34 mouse cellular contexts compared by ENCODE assay signal in genomic region chr10:44476523-44476922, GRCm38 (mm10). TPM values are rescaled to one million over a fixed set of nuclear protein-coding genes. Genes with fewer than 3 reads are reported as not detected.
DNase-seq lines count a peak whose midpoint lies in the region; ATAC-seq and TF ChIP-seq lines count a peak whose summit lies in the region.
"Had no signal": no experiment of that assay in that cellular context is flagged by ENCODE, and none has a peak within 500 bp of the region (broad histone marks: within the 10 kb centered on the region; RNA-seq: fewer than 3 reads in every experiment).

No protein-coding gene starts in this region.

- peaks cover 11% of the 10 kb centered on the region; the same call in 1 of the 2 replicates for H3K27me3 ChIP-seq in lung, embryonic 14.5 days (ENCODE audit: insufficient read depth, low read length)
- H3K27me3 ChIP-seq in E14TG2a.4 (ENCODE audit: insufficient read depth, low read length) = 0 out of 2 replicates have a peak, but pooled peaks cover 3% of the 10 kb centered on the region
- H3K27me3 ChIP-seq in intestine, embryonic 15.5 days (replicated peaks) = no peaks in the 10 kb centered on the region
- no peaks in the 10 kb centered on the region for H3K27me3 ChIP-seq in stomach, embryonic 14.5 days (ENCODE audit: control insufficient read depth, insufficient read depth, low read length)
- H3K27me3 ChIP-seq in cerebellum, adult 2 months (ENCODE audit: control insufficient read depth, insufficient read depth, low read length) = no peaks in the 10 kb centered on the region
- H3K27me3 ChIP-seq: liver, embryonic 15.5 days had no signal

- WGBS in lung, embryonic 14.5 days = 21% methylated on average over 13 of the region's 13 CpGs
- 29% methylated on average over 13 of the region's 13 CpGs for WGBS in intestine, embryonic 15.5 days
- WGBS in stomach, embryonic 14.5 days = 35% methylated on average over 13 of the region's 13 CpGs
- 70% methylated on average over 13 of the region's 13 CpGs for WGBS in cerebellum, adult 2 months

- H3K4me3 ChIP-seq in lung, embryonic 14.5 days (ENCODE audit: low read depth, low read length) = 0 out of 2 replicates have a peak overlapping the region, but pooled peaks have one; percentile 5
- peak overlapping the region; percentile 45 for H3K4me3 ChIP-seq in E14TG2a.4 (replicated peaks; ENCODE audit: low read length)
- H3K4me3 ChIP-seq in intestine, embryonic 15.5 days (replicated peaks) = peak overlapping the region; percentile 19
- H3K4me3 ChIP-seq in stomach, embryonic 14.5 days (ENCODE audit: low read depth, low read length) = no peak overlapping the region
- no peak overlapping the region for H3K4me3 ChIP-seq in cerebellum, adult 2 months (replicated peaks; ENCODE audit: insufficient read depth, low read depth, low read length)
- H3K4me3 ChIP-seq: embryonic facial prominence, embryonic 13.5 days; erythroblast, embryonic 14.5 days; gastrocnemius, adult 2 months; heart, embryonic 13.5 days; hindbrain, embryonic 10.5 days; kidney, embryonic 15.5 days; left cerebral cortex, adult 2 months; limb, embryonic 12.5 days; liver, embryonic 15.5 days; neural tube, embryonic 15.5 days had no signal

- TF ChIP-seq CTCF in lung, embryonic 14.5 days (IDR thresholded peaks at IDR 0.05; ENCODE audit: low read depth) = no peak
- TF ChIP-seq CTCF in E14TG2a.4 (conservative IDR thresholded peaks at IDR 0.05; ENCODE audit: low read length) = no peak
- TF ChIP-seq CTCF in cerebellum, adult 2 months (IDR thresholded peaks at IDR 0.05; ENCODE audit: borderline replicate concordance, insufficient read depth, low read depth, low read length) = no peak

- H3K36me3 ChIP-seq in lung, embryonic 14.5 days (ENCODE audit: insufficient read depth) = no peaks in the 10 kb centered on the region
- no peaks in the 10 kb centered on the region for H3K36me3 ChIP-seq in E14TG2a.4 (ENCODE audit: insufficient read depth, low read length)
- no peaks in the 10 kb centered on the region for H3K36me3 ChIP-seq in intestine, embryonic 15.5 days
- H3K36me3 ChIP-seq in stomach, embryonic 14.5 days (ENCODE audit: control insufficient read depth, insufficient read depth, low read length) = no peaks in the 10 kb centered on the region
- H3K36me3 ChIP-seq: embryonic facial prominence, embryonic 13.5 days; heart, embryonic 13.5 days; hindbrain, embryonic 10.5 days; kidney, embryonic 15.5 days; limb, embryonic 12.5 days; liver, embryonic 15.5 days; neural tube, embryonic 15.5 days had no signal

- TF ChIP-seq POLR2A in cerebellum, adult 2 months (IDR thresholded peaks at IDR 0.05; ENCODE audit: borderline replicate concordance, insufficient read depth, low read length) = no peak

- no peak overlapping the region for H3K9ac ChIP-seq in lung, embryonic 14.5 days
- H3K9ac ChIP-seq in intestine, embryonic 15.5 days = no peak overlapping the region
- H3K9ac ChIP-seq in stomach, embryonic 14.5 days (replicated peaks; ENCODE audit: low read depth, low read length) = no peak overlapping the region
- H3K9ac ChIP-seq: embryonic facial prominence, embryonic 13.5 days; heart, embryonic 13.5 days; kidney, embryonic 15.5 days; limb, embryonic 12.5 days; liver, embryonic 15.5 days; neural tube, embryonic 15.5 days had no signal

- DNase-seq in lung, embryonic 14.5 days = peak; percentile 64
- no peak for DNase-seq in lung, postnatal 36 days
- no peak for DNase-seq in B cell, adult 2 months
- no peak for DNase-seq in cerebellum, adult 9-10 months
- DNase-seq in cerebellum, adult 2 months = no peak
- DNase-seq: adrenal gland, adult 2 months; cerebellum, adult 9-11 months; embryo, embryonic 11 days; gastrocnemius, adult 2 months; gastrocnemius, postnatal 36 days; heart, adult 18-20 months; heart, postnatal 10 days; kidney, adult 11 months; kidney, postnatal 25 days; midbrain, embryonic 14.5 days; right cerebral cortex, adult 18-20 months; thymus, adult 18-20 months; thymus, postnatal 25 days had no signal

- no peak overlapping the region; the same call in 1 of the 2 replicates for H3K27ac ChIP-seq in lung, embryonic 14.5 days (ENCODE audit: low read depth)
- 0 out of 2 replicates have a peak overlapping the region, but pooled peaks have one; percentile 42 for H3K27ac ChIP-seq in intestine, embryonic 15.5 days
- H3K27ac ChIP-seq in stomach, embryonic 14.5 days (ENCODE audit: low read length) = no peak overlapping the region
- H3K27ac ChIP-seq in cerebellum, adult 2 months (ENCODE audit: insufficient read depth, low read length) = no peak overlapping the region
- H3K27ac ChIP-seq: embryonic facial prominence, embryonic 13.5 days; gastrocnemius, adult 2 months; heart, embryonic 13.5 days; hindbrain, embryonic 10.5 days; kidney, embryonic 15.5 days; left cerebral cortex, adult 2 months; limb, embryonic 12.5 days; liver, embryonic 15.5 days; neural tube, embryonic 15.5 days had no signal

- ATAC-seq in lung, embryonic 14.5 days (ENCODE audit: insufficient read depth) = peak; percentile 57; the same call in 1 of the 2 replicates
- ATAC-seq in intestine, embryonic 15.5 days = peak; percentile 29; the same call in 1 of the 2 replicates
- no peak for ATAC-seq in stomach, embryonic 14.5 days (ENCODE audit: insufficient number of reproducible peaks, insufficient read depth, low FRiP score, low read depth)
- ATAC-seq: activated CD4-positive, CD25-positive, alpha-beta regulatory T cell, adult 4 months; CD4-positive, CD25-positive, alpha-beta regulatory T cell, adult 4 months; forebrain, embryonic 16.5 days; hindbrain, embryonic 16.5 days had no signal

- H3K9me3 ChIP-seq in lung, embryonic 14.5 days (ENCODE audit: low read depth, low read length) = no peaks in the 10 kb centered on the region
- H3K9me3 ChIP-seq in E14TG2a.4 (ENCODE audit: low read length) = no peaks in the 10 kb centered on the region
- H3K9me3 ChIP-seq in intestine, embryonic 15.5 days = no peaks in the 10 kb centered on the region
- H3K9me3 ChIP-seq in stomach, embryonic 14.5 days (ENCODE audit: control insufficient read depth, low read depth, low read length) = no peaks in the 10 kb centered on the region
- H3K9me3 ChIP-seq: embryonic facial prominence, embryonic 13.5 days; heart, embryonic 13.5 days; hindbrain, embryonic 10.5 days; kidney, embryonic 15.5 days; limb, embryonic 12.5 days; liver, embryonic 15.5 days; neural tube, embryonic 15.5 days had no signal

- H3K4me2 ChIP-seq in lung, embryonic 14.5 days = peak overlapping the region; percentile 48
- peak overlapping the region; percentile 48 for H3K4me2 ChIP-seq in intestine, embryonic 15.5 days (replicated peaks)
- H3K4me2 ChIP-seq in stomach, embryonic 14.5 days (replicated peaks; ENCODE audit: low read depth, low read length) = peak overlapping the region; percentile 42
- H3K4me2 ChIP-seq: embryonic facial prominence, embryonic 13.5 days; heart, embryonic 13.5 days; kidney, embryonic 15.5 days; limb, embryonic 12.5 days; liver, embryonic 15.5 days; neural tube, embryonic 15.5 days had no signal

- peaks cover 8% of the 10 kb centered on the region for H3K4me1 ChIP-seq in lung, embryonic 14.5 days (ENCODE audit: insufficient read depth)
- peaks cover 31% of the 10 kb centered on the region for H3K4me1 ChIP-seq in E14TG2a.4 (replicated peaks; ENCODE audit: low read depth, low read length)
- H3K4me1 ChIP-seq in intestine, embryonic 15.5 days (replicated peaks) = peaks cover 21% of the 10 kb centered on the region
- H3K4me1 ChIP-seq in stomach, embryonic 14.5 days (ENCODE audit: control insufficient read depth, insufficient read depth, low read length) = no peaks in the 10 kb centered on the region
- no peaks in the 10 kb centered on the region for H3K4me1 ChIP-seq in cerebellum, adult 2 months (ENCODE audit: control insufficient read depth, insufficient read depth, low read length)
- H3K4me1 ChIP-seq: liver, embryonic 15.5 days; neural tube, embryonic 15.5 days had no signal

RNA-seq across cellular contexts. Expression of gene Prdm1, which starts 51.8 kb away (rescaled TPM):
- 2.6 and 2.7 TPM in 2 replicates for polyA plus RNA-seq in lung, embryonic 14.5 days (2014; fragmentation: Nextera tagmentation; extraction: Ambion mirVana)
- 21.2 and 22.0 TPM in 2 replicates for polyA plus RNA-seq in intestine, embryonic 15.5 days (2015; fragmentation: Nextera tagmentation; extraction: Ambion mirVana)
- polyA plus RNA-seq in stomach, embryonic 14.5 days (2014; fragmentation: Nextera tagmentation; extraction: Ambion mirVana) = 2.8 and 2.9 TPM in 2 replicates
- polyA plus RNA-seq in cerebellum, adult 2 months (2012; rRNA removed) = 0.29 and 0.35 TPM in 2 replicates
- polyA plus RNA-seq: erythroblast, embryonic 14.5 days had no signal

Comparison
In these comparisons a context has a peak if more than half of its experiments do, and no peak if none do; other contexts are left out.
1. H3K4me3 ChIP-seq: peak in lung, embryonic 14.5 days (single experiment), E14TG2a.4 (single experiment) and intestine, embryonic 15.5 days (single experiment); none in stomach, embryonic 14.5 days (single experiment) and cerebellum, adult 2 months (single experiment).
2. Peak in every context shown above with its lines, with median percentiles within 50 percentile points of each other: H3K4me2 ChIP-seq.